Mouse (Mus musculus) cortical plate, adult 2 months (tissue): ENCODE data around the gene Proca1. TPM values are rescaled to one million over a fixed set of nuclear protein-coding genes. Genes with fewer than 3 reads are reported as not detected.

Experiments used
- H3K27ac ChIP-seq: fragments of 200-500 bp; 2 replicates; pipeline ENCODE4 v1.5.1; 2012; ENCODE audit warnings: low read length, control low read depth, inconsistent platforms; ENCODE audit not compliant: insufficient read depth
- H3K4me1 ChIP-seq: fragments of 200-500 bp; 2 replicates; pipeline ENCODE4 v1.6.1; 2011; ENCODE audit warnings: low read length; ENCODE audit not compliant: control insufficient read depth, insufficient read depth
- H3K4me3 ChIP-seq: fragments of 200-500 bp; 2 replicates; pipeline ENCODE4 v1.5.1; 2011; ENCODE audit warnings: mild to moderate bottlenecking, low read length, control low read depth; ENCODE audit not compliant: insufficient read depth
- CTCF ChIP-seq: fragments of 200-500 bp; IDR thresholded peaks from 2 replicates; pipeline ENCODE4 v1.5.1; 2011; ENCODE audit warnings: mild to moderate bottlenecking, control low read depth, low read length; ENCODE audit not compliant: insufficient read depth; ENCODE audit errors: extremely low read depth
- POLR2A ChIP-seq: fragments of 200-500 bp; IDR thresholded peaks from 2 replicates; pipeline ENCODE4 v1.6.1; 2011; ENCODE audit warnings: mild to moderate bottlenecking, low read length, control low read depth; ENCODE audit not compliant: insufficient read depth; ENCODE audit errors: extremely low read depth
- polyA plus RNA-seq: library from polyadenylated mRNA; depleted of rRNA; stranded (reverse); fragments of >200 nt; gene quantifications from 2 replicates; pipeline ENCODE4 v1.2.3, GENCODE M21; 2012

The Proca1 gene
- polyA plus RNA-seq, 1 experiment: 6.2 TPM

DNA sequence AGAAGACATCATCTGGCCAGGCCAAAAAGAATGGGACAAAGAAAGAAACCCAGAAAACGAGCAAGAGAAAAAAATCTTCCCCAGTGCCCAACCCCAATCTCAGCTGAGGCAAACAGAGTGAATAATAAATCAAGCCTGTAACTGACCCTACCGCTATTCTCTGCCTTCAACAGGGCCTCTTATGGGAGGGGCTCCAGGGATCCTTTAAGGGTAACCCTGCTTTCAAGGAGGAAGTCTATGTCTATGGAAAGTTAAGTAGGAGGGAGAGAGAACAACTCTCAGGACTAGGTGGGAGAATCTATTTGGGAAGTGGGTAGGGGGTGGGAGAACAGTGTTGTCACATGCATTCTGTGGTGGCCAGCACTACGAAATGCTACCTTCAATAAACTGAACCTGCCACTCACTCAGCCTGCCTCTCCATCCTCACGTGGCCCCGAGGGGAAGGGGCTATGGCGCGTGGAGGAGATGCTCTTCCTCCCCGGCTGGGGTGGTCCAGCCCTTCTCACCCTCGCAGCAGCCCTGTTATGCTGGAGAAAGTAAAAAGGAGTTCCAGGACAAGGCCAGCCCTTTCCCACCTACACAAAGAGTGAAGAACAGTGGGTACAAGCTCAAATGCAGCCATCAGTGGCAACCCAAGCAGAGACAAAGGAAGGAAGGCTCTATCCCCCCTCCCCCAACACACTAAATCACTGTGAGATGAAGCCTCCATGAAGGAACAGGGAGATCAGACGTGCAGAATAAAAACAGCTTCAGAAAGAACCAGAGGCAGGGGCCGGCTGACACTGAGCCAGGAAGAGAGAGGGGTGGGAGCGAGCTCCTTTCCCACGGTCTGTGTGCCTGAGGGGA, 12.4 kb downstream of the Proca1 start:
- Histone ChIP-seq H3K27ac (peak overlapping the region; percentile 45; the same call in 1 of the 2 replicates), H3K4me3 (no peak overlapping the region), H3K4me1 (peaks cover 2% of the 10 kb centered on the region; the same call in 1 of the 2 replicates)
- no peak for TF ChIP-seq CTCF
- no peak for TF ChIP-seq POLR2A

DNA sequence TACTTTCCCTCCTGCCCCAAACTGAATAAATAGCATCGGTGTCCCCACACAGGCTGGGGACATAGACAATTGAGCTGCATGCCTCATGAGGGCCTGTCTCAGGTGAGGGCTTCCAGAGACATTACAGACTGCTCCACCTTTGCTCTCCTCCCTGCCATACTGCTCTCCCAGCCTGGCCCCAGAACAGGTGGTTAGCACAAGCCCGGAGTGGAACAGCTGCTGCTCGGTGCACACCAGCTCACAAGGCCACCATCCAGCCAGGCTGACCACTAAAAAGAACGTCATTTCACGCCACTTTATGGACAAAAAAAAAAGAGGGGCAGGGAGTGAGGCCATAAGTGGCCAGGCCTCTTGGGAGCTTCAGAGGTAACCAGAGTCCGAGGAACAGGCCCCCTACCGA, 14.0 kb downstream of the Proca1 start:
- Histone ChIP-seq H3K27ac (no peak overlapping the region), H3K4me1 (peaks cover 2% of the 10 kb centered on the region; the same call in 1 of the 2 replicates), H3K4me3 (no peak overlapping the region)
- TF ChIP-seq POLR2A (no peak), CTCF (no peak)

DNA sequence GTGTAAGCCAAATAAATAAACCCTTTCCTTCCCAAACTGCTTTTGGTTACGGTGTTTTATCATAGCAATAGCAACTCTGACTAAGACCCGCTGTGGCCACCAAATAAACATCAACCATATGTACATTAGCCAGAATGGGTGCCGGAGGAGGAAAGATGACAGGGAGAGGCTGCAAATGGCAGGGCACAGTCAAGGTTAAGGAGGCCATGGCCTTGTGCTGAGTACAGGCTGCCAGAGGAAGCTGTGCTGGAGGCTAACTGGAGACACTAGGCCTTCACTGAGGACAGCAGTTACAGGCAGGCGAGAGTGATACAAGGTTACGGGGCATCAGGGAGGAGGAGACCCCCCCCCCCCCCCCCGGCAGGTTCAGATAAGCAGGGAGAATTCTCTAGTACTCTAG, 16.7 kb downstream of the Proca1 start:
- Histone ChIP-seq H3K27ac (no peak overlapping the region), H3K4me3 (no peak overlapping the region), H3K4me1 (peaks cover 2% of the 10 kb centered on the region; the same call in 1 of the 2 replicates)
- TF ChIP-seq CTCF (no peak), POLR2A (no peak)

DNA sequence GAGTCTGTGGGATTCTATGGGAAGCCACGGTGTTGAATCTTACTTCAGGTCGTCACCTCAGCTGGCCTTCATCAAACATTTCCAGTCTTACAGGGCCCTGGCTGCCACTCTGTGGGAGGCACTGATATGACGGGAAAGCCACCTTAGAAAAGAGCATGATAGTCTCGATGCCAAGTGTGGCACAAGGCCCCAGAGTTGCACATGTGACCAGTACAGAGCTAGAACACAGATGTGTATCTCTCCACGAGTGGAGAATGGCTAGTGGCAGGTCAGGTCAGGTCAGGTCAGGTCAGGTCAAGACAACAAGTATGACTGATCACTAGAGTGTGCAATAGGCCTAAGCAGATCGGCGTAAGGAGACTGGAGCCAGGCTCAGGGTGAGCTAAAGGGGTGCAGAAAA, 17.4 kb downstream of the Proca1 start:
- no peak overlapping the region for H3K4me3 ChIP-seq
- no peak overlapping the region for H3K27ac ChIP-seq
- H3K4me1 ChIP-seq: 0 out of 2 replicates have a peak, but pooled peaks cover 2% of the 10 kb centered on the region
- TF ChIP-seq POLR2A (no peak), CTCF (no peak)

DNA sequence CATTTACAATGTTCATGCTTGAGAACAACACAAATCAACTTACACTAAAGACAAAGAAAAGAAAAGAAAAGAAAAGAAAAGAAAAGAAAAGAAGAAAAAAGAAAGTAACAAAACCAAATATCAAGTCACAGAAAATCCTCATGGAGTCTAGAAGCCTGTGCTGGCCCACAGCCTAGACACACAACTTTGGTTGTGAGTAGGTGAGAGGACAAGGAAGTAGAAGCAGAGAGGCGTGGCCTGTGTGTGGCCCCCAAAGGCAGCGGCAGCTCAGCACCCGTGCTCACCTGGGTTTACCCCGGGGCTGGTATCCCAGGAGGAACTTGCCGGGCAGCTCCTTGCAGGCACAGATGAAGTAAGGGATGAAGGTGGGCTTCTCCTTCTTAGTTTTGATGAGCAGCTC, 18.3 kb downstream of the Proca1 start:
- Histone ChIP-seq H3K4me1 (no peaks in the 10 kb centered on the region), H3K27ac (no peak overlapping the region), H3K4me3 (no peak overlapping the region)
- TF ChIP-seq CTCF (no peak), POLR2A (no peak)

DNA sequence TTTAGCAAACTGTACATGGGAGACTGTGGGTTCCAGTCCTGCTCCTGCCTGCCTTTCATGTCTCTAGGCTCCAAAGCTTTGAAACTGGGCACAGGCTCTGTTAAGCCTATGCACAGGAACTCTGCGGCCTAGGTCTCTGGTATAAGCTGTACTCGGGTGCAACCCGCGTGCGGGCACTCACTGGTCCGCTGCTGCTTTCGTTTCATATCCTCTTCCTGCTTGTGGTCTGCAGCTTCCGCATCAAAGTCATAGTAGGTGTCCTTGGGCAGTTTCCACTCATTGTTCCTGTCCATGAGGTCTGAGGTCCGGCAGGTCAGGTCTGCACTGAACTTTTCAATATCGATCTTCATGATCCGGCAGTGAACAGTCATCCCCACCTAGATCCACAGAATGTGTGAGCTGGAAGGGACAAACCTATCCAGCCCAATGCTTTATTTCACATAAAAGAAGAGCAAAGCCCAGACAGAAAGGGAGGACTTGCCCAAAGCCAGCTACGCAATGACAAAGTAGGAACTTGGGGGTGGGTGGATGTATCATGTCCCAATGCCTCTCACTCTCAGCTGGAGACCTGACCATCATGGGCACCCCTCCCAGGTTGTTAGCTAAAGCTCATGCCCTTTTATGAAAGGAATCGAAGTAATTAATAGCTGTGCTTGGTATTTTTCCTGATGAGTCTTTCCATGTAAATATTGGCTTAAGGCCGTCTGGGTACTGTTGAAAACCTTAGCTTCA, 20.1 kb downstream of the Proca1 start:
- TF ChIP-seq POLR2A: no peak
- no peak for TF ChIP-seq CTCF
- no peak overlapping the region for H3K27ac ChIP-seq
- H3K4me1 ChIP-seq: no peaks in the 10 kb centered on the region
- H3K4me3 ChIP-seq: no peak overlapping the region

DNA sequence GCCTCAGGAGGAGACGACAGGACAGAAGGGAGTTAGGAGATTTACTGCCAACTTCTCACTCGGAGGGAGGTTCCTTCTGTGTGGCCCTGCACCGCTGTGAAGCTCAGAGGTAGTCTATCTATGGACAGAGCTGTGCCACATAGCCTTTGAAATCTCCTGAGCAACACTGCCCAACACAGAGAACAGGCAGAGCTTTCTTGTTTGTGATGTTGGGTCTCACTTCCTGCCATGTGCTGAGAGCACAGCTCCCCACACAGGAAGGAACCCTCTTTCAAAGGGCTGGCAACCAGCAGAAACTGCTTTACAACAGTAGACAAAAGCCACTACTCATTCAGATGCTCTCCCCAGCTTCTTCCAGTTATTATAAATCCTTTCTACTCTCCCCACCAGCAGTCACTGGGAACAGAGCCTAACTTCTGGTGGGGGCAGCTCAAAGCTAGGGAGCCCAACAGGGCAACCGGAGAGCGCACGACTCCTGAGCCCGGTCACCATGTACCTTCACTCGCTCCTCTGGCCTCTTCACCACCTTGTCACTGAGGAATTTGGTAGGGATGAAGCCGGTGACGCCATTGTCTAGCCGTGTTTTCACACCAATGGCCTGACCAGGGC, 22.6 kb downstream of the Proca1 start:
- Histone ChIP-seq H3K27ac (peak overlapping the region; percentile 69; the same call in 1 of the 2 replicates), H3K4me3 (no peak overlapping the region), H3K4me1 (no peaks in the 10 kb centered on the region)
- TF ChIP-seq CTCF (no peak), POLR2A (no peak)

DNA sequence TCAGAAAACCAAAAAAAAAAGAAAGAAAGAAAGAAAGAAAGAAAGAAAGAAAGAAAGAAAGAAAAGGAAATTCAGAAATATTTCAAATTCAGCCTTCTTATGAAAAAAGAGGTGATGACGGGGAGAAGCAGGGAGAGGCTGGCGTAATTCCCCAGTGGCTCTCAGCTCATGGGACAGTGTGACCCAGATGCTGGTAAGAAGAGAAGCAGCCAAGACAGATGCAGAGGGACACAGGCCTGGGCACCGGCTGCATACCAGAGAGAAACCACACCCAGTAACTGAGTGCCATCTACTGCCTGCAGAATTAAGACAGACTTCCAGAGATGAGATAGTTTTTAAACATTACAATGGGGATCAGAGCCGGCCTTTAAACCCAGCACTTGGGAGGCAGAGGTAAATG, 30.4 kb downstream of the Proca1 start:
- Histone ChIP-seq H3K4me1 (no peaks in the 10 kb centered on the region), H3K27ac (no peak overlapping the region), H3K4me3 (no peak overlapping the region)
- TF ChIP-seq POLR2A: no peak
- no peak for TF ChIP-seq CTCF

DNA sequence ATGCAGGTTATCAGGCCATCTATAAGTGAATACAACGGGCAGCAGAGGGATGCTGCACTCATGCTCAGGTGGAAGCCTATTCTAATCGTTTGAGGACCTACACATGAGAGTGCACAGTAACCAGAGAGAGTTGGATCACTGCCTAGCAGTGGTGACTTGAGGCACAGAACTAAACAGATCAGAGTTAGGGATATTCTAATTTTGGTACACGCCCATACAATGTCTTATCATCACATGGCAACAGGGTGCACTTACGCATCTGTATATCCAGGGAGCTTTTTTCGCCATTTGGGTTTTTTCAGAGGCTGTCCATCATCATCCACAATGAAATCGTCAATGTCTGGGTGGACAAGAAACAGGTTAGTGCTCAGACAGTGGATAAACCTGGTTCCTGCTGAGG, 38.3 kb downstream of the Proca1 start:
- Histone ChIP-seq H3K27ac (no peak overlapping the region), H3K4me3 (no peak overlapping the region), H3K4me1 (no peaks in the 10 kb centered on the region)
- TF ChIP-seq POLR2A: no peak
- TF ChIP-seq CTCF: no peak
